Mouse (Mus musculus) gastrocnemius, adult 2 months (tissue): ENCODE measurements at regions not wholly inside any gene's neighbourhood (a gene's known extent, or its start where the extent isn't known, plus 50 kb on each side); places are given as distances from the start of the nearest gene placed in this dataset.
A peak's percentile ranks its signal among the peaks of the same experiment; 100 is the strongest.

Experiments
- DNase-seq: peaks from one replicate; pipeline ENCODE4 v3.0.0; 2022
- H3K27ac ChIP-seq: fragments of 200-600 bp; 2 replicates; pipeline ENCODE4 v1.8.1; 2022; ENCODE audit warnings: mild to moderate bottlenecking
- H3K4me3 ChIP-seq: fragments of 200-600 bp; 2 replicates; pipeline ENCODE4 v1.8.1; 2022; ENCODE audit warnings: mild to moderate bottlenecking, moderate library complexity
- CTCF ChIP-seq: fragments of 200-600 bp; IDR thresholded peaks from 2 replicates; pipeline ENCODE4 v1.8.1; 2022; ENCODE audit warnings: antibody characterized with exemption, mild to moderate bottlenecking, moderate library complexity
- intact Hi-C: fragments of 180-260 bp; cut with DNase I; formaldehyde crosslinking; loops from one replicate; pipeline ENCODE4 v1.15.1; 2025

GRCm38 (mm10) chr10:97245674-97246073 lies 233.7 kb upstream of the Dcn start:
- intact Hi-C loops: no loop called here
- DNase-seq: no peak
- no peak for TF ChIP-seq CTCF
- no peak overlapping the region for H3K4me3 ChIP-seq
- no peak overlapping the region for H3K27ac ChIP-seq

DNA sequence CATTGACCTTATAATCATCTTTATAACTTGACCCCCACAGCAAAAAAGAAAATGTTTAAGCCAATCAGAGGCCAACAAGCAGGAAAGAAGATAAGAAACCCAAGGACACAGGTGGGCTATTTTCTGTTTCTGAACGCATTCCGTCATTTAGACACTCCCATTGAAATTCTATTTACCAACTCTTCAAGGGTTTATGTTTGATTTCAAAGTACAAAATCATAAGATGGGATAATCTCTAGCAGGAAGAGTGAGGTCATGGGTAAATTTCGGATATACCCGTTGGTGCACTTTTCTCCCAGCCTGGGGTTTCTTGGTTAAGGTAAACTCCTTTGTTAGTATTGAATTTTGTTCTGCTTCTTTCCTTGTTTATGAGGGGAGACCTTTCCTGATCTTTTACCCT lies 230.9 kb upstream of the Dcn start:
- DNase-seq: no peak
- no peak for TF ChIP-seq CTCF
- Histone ChIP-seq H3K4me3 (no peak overlapping the region), H3K27ac (no peak overlapping the region)
- intact Hi-C loops: no loop called here

- H3K4me3 ChIP-seq: no peak overlapping the region
- DNase-seq: no peak
- H3K27ac ChIP-seq: no peak overlapping the region
- intact Hi-C loops: no loop called here
- TF ChIP-seq CTCF: no peak
Observed at GRCm38 (mm10) chr10:97249760-97250159, 229.6 kb upstream of the Dcn start.

DNA sequence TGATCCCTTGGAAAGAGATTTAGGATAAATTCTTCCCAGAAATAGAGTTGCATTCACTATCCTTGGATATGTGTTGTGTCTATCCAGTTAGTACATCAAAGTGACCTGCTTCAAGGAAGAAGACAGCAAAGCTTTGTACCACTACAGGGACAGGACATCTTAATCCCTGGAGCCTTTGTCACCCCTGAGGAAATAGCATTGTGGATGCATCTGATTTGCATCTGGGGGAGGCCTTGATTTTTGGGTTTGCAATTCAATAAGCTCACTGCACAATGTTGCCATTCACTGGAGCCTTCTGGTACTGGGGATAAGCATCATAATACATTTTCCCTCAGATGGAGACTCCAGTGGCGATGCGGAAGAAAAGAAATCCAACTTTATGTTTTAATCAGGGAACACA lies 229.2 kb upstream of the Dcn start:
- H3K27ac ChIP-seq: no peak overlapping the region
- no peak for DNase-seq
- TF ChIP-seq CTCF: no peak
- no peak overlapping the region for H3K4me3 ChIP-seq
- intact Hi-C loops: no loop called here

DNA sequence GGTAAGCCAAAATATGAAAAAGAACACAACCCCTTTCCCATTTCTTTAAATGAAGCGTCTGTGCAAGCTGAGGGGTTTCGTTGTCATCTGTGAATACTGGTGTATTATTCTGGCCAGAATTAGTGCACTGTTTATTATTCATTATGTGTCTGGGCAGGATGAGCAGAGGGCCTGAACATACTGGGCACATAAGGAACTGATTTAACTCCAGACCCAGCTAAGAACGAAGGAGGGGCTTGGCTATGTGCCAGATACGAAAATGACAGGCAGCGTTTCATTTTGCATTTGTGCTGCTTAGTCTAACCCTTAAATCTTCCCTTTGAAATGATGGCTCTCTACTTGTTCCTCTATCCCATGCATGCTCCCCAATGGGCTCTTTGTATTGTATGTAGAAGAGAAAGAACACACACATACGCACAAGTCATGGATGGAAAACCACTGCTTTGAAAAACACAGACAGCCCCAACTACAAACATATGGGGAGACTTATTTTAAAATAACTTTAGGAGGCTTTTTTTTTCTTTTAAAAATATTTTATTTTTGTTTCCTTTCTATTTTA lies 213.4 kb upstream of the Dcn start:
- TF ChIP-seq CTCF: no peak
- no peak for DNase-seq
- H3K4me3 ChIP-seq: no peak overlapping the region
- no peak overlapping the region for H3K27ac ChIP-seq
- intact Hi-C loops: no loop called here

DNA sequence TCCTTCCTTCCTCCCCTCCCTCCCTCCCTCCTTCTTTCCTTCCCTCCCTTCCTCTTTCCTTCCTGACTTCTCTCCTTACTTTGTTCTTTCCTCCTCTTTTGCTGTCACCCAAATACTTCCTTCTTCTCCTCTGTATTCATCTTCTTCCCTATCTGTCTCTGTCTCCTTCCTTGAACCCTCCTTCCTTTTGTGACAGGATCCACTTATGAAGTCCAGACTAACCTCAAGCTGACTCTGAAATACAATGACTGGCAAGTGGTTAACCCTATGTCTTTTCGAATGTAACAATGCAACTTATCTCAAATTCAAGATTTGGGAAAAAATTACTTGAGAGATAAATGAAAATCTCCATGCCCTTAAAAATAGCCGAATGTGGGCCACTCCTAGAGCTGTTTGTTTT lies 197.0 kb upstream of the Dcn start:
- Histone ChIP-seq H3K27ac (no peak overlapping the region), H3K4me3 (no peak overlapping the region)
- intact Hi-C loops: no loop called here
- TF ChIP-seq CTCF: no peak
- no peak for DNase-seq

DNA sequence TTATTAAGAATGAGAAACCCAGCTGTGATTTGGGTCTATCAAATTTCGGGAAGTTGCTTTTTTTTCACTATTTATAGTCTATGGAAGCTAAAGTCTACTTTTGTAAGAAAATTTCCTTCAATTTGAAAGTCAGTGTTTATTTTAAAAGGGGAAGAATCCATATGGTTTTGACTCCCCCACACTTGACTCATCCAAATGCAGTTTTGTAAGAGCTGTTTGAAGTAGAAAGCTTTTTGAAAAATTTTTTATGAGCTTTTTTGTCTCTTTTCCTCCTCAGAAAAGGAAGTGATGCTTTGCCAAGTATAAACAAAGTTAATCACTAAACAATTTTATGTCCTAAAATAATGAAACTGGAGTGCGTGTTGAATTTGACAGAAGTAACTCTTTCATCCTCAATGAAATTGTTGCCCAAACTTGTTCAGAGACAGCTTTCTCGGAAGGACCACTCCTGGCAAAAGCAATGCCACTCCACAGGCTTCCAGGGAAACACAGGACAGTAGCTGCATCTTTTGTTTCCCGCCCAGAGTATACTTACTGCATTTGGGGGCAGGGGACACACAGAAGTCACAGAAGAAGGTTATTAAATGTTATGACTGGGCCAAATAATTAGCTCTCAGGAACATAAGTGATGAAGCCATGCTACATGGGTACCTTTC lies 196.4 kb upstream of the Dcn start:
- no peak for DNase-seq
- TF ChIP-seq CTCF: no peak
- Histone ChIP-seq H3K4me3 (no peak overlapping the region), H3K27ac (no peak overlapping the region)
- intact Hi-C loops: no loop called here

DNA sequence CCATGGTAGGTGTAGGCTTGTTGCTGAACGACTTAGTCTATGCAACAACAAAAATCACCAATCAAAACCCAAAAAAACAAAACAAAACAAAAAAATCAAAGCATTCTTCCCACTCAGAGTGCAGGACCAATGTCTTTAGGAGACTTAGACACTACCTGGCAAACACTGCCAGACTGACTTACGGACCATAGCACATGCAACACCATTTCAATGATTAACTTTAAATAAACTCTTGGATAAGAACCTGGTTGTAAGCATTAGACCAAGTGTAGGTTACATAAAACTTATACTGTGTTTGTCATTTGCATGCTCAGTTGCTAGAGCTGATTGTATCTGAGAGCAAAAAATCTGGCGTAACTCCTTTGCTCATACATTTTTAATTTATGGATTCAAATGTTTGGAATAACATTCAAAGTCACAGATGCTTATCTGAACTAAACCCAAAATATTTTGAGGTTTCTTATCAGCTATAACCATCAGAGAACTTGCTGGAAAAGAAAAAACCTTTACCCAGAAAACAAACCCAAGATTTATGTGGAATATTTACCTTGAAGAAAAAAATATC lies 174.5 kb upstream of the Dcn start:
- Histone ChIP-seq H3K27ac (no peak overlapping the region), H3K4me3 (no peak overlapping the region)
- DNase-seq: no peak
- intact Hi-C loops: no loop called here
- TF ChIP-seq CTCF: no peak

DNA sequence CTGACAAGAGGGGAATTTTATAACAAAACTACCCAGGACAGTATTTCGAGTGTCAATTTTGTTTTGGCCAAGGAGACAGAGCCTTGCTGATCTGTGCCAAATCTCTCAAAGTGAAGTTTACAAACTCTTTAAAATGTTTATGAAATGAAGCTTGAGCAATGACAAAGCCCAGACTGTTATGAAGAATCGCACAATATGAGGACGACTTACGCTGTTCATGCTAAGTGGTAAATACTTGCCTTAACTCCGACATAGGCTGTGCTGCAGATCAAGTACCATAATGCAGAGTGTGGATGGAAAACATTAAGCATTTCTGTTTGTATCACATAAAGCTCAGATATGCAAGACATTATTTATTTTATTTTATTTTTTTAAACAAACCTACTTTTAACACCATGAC lies 169.8 kb upstream of the Dcn start:
- no peak overlapping the region for H3K27ac ChIP-seq
- TF ChIP-seq CTCF: no peak
- intact Hi-C loops: no loop called here
- no peak overlapping the region for H3K4me3 ChIP-seq
- no peak for DNase-seq

DNA sequence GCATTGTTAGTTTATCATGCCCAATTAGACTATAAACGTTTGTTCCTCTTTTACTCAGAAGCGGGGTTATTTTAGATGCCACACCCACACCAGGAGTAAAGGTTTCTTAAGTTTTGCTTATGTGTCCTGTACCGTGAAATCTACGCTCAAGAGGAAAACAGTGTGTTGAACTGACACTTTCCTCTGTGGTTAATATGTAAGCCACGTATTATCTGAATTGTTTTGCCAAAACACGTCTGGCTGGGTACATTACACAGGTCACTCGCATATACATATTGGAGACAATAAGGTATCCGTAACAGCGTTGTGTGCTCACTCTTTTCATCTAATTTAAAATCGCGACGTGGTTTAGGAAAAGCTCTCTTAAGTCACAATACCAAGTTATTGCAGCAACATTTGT lies 166.9 kb upstream of the Dcn start:
- no peak for TF ChIP-seq CTCF
- Histone ChIP-seq H3K27ac (peak overlapping the region; percentile 93), H3K4me3 (peak overlapping the region; percentile 77)
- no peak for DNase-seq
- intact Hi-C loops: loop anchor here (2.0 to 10.0 kb wide), 3 partner anchors 378 to 1080 kb away; partner anchors contain the start of gene Btg1

DNA sequence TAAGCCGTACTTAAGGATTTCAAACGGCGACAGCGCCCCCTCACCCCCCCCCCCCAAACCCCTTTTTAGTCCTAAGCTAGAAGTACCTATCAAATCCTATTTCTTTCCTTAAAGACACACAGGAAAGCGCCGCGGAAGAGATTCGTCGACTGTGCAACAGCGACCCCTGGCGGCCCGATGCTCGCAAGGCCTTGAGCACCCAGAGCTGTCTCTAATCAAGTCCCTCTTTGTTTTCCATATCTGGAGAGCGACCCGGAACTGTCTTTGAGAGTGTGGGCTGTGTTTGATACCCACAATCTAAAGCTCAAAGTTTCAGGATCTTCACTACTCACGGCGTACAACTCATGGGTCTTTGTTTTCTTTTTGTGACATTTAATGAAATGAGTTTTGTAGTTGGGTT lies 166.4 kb upstream of the Dcn start:
- DNase-seq: peak; percentile 92
- peak; percentile 91 for TF ChIP-seq CTCF
- Histone ChIP-seq H3K27ac (peak overlapping the region; percentile 93), H3K4me3 (peak overlapping the region; percentile 77)
- intact Hi-C loops: loop anchor here (1.0 to 10.0 kb wide), 4 partner anchors 378 to 1100 kb away; partner anchors contain the start of gene Btg1

DNA sequence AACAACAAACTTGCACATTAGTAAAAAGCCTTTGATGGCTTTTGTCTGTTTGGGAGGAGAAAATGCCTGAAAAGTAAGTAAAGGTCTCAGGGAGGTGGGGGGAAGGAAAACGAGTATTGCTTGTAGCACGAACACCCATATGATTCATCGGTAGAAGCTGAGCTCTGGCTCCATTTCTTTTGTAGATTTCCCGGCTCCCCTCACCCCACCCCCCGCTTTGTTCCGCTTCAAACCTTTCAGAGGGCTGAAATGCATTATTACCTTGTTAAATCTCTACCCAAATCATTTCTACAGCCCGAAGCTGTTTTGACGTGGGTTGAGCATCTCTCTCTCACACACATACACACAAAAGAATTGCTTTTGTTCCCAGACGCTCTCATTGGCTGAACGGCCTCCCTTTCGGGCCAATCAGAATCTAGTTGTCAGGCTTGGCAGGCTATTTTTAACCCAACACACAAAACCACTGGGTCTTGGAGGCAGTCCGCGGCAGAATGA lies 166.0 kb upstream of the Dcn start:
- H3K4me3 ChIP-seq: peak overlapping the region; percentile 77
- peak overlapping the region; percentile 93 for H3K27ac ChIP-seq
- TF ChIP-seq CTCF: no peak
- peak; percentile 80 for DNase-seq
- intact Hi-C loops: loop anchor here (1.0 to 10.0 kb wide), 4 partner anchors 379 to 1100 kb away; partner anchors contain the start of gene Btg1

- no peak for DNase-seq
- H3K27ac ChIP-seq: 0 out of 2 replicates have a peak overlapping the region, but pooled peaks have one; percentile 35
- intact Hi-C loops: loop anchor here (2.0 kb wide), 1 partner anchor 14 kb away; no protein-coding TSS in a partner anchor
- no peak overlapping the region for H3K4me3 ChIP-seq
- TF ChIP-seq CTCF: no peak
Observed at GRCm38 (mm10) chr10:97332639-97333038, 146.8 kb upstream of the Dcn start.
